Mouse (Mus musculus) lung, embryonic 16.5 days (tissue): ENCODE data around the gene Unc5c. TPM values are rescaled to one million over a fixed set of nuclear protein-coding genes. Genes with fewer than 3 reads are reported as not detected.

Experiments
- ATAC-seq: fragments of 200-750 bp; cut with Nextera tagmentation; 2 replicates; pipeline ENCODE4 v1.8.0; 2017; ENCODE audit warnings: low read depth, mild to moderate bottlenecking, moderate library complexity
- H3K27ac ChIP-seq: fragments of 300-500 bp; sonication (generic); 2 replicates; pipeline ENCODE4 v1.5.1; 2014; ENCODE audit warnings: mild to moderate bottlenecking, control low read depth, low read length
- H3K27me3 ChIP-seq: fragments of 300-500 bp; sonication (generic); 2 replicates; pipeline ENCODE4 v1.6.1; 2014; ENCODE audit warnings: low read depth, low read length, mixed read lengths; ENCODE audit not compliant: control insufficient read depth, insufficient read depth
- H3K36me3 ChIP-seq: fragments of 300-500 bp; sonication (generic); 2 replicates; pipeline ENCODE4 v1.6.1; 2014; ENCODE audit warnings: low read length; ENCODE audit not compliant: control insufficient read depth, insufficient read depth
- H3K4me1 ChIP-seq: fragments of 300-500 bp; sonication (generic); replicated peaks from 2 replicates; pipeline ENCODE4 v1.6.1; 2014; ENCODE audit warnings: low read length, mixed read lengths; ENCODE audit not compliant: control insufficient read depth, insufficient read depth
- H3K4me2 ChIP-seq: fragments of 300-500 bp; sonication (generic); 2 replicates; pipeline ENCODE4 v1.6.1; 2014; ENCODE audit warnings: low read depth, low read length, control low read depth
- H3K4me3 ChIP-seq: fragments of 300-500 bp; sonication (generic); 2 replicates; pipeline ENCODE4 v1.5.1; 2014; ENCODE audit warnings: mild to moderate bottlenecking, low read length, control low read depth
- H3K9ac ChIP-seq: fragments of 300-500 bp; sonication (generic); 2 replicates; pipeline ENCODE4 v1.6.1; 2014; ENCODE audit warnings: low read length, control low read depth
- H3K9me3 ChIP-seq: fragments of 300-500 bp; sonication (generic); 2 replicates; pipeline ENCODE4 v1.6.1; 2016; ENCODE audit warnings: low read length; ENCODE audit not compliant: control insufficient read depth
- WGBS: fragments of 180-500 bp; shearing (Covaris S2); extraction: QIAGEN DNeasy Blood & Tissue Kit; methylation state at CpG from one replicate; pipeline ENCODE4 v1.1.7; 2014; 5-methylcytosine and 5-hydroxymethylcytosine counted together
- polyA plus RNA-seq: library from polyadenylated mRNA; unstranded; fragments of >200 nt; fragmentation: Nextera tagmentation; extraction: Ambion mirVana; gene quantifications from 2 replicates; pipeline ENCODE4 v1.2.1, GENCODE M21; 2015

Gene Unc5c
- polyA plus RNA-seq, 1 experiment from 2014 or later = 16.6 TPM

GRCm38 (mm10) chr3:141819331-141819941 lies 354.4 kb downstream of the Unc5c start:
- H3K27me3 ChIP-seq = no peaks in the 10 kb centered on the region
- no peak overlapping the region for H3K4me2 ChIP-seq
- H3K27ac ChIP-seq = no peak overlapping the region
- H3K9ac ChIP-seq = no peak overlapping the region
- no peaks in the 10 kb centered on the region for H3K9me3 ChIP-seq
- 30% methylated on average over 13 of the region's 13 CpGs for WGBS
- no peaks in the 10 kb centered on the region for H3K4me1 ChIP-seq
- H3K36me3 ChIP-seq = no peaks in the 10 kb centered on the region
- no peak overlapping the region for H3K4me3 ChIP-seq
- no peak for ATAC-seq

GRCm38 (mm10) chr3:141828301-141828700 lies 363.3 kb downstream of the Unc5c start:
- Histone ChIP-seq H3K27ac (no peak overlapping the region), H3K36me3 (0 out of 2 replicates have a peak, but pooled peaks cover 2% of the 10 kb centered on the region), H3K4me1 (no peaks in the 10 kb centered on the region), H3K4me2 (no peak overlapping the region), H3K27me3 (no peaks in the 10 kb centered on the region), H3K4me3 (no peak overlapping the region), H3K9ac (no peak overlapping the region), H3K9me3 (no peaks in the 10 kb centered on the region)
- ATAC-seq = no peak
- 88% methylated on average over 5 of the region's 5 CpGs for WGBS

GRCm38 (mm10) chr3:141831135-141831534 lies 366.1 kb downstream of the Unc5c start:
- Histone ChIP-seq H3K9ac (no peak overlapping the region), H3K27me3 (no peaks in the 10 kb centered on the region), H3K36me3 (0 out of 2 replicates have a peak, but pooled peaks cover 2% of the 10 kb centered on the region), H3K9me3 (no peaks in the 10 kb centered on the region), H3K27ac (no peak overlapping the region), H3K4me1 (no peaks in the 10 kb centered on the region), H3K4me3 (no peak overlapping the region), H3K4me2 (no peak overlapping the region)
- WGBS = 20% methylated on average over 3 of the region's 3 CpGs
- no peak for ATAC-seq

- Histone ChIP-seq H3K4me3 (no peak overlapping the region), H3K36me3 (no peaks in the 10 kb centered on the region), H3K4me1 (no peaks in the 10 kb centered on the region), H3K27me3 (no peaks in the 10 kb centered on the region), H3K27ac (no peak overlapping the region), H3K9ac (no peak overlapping the region), H3K4me2 (no peak overlapping the region), H3K9me3 (no peaks in the 10 kb centered on the region)
- peak; percentile 38; the same call in 1 of the 2 replicates for ATAC-seq
- WGBS = 37% methylated on average over 7 of the region's 7 CpGs
Measured at GRCm38 (mm10) chr3:141838864-141839263, 373.8 kb downstream of the Unc5c start.

GRCm38 (mm10) chr3:141849206-141849605 lies 384.2 kb downstream of the Unc5c start:
- no peaks in the 10 kb centered on the region for H3K9me3 ChIP-seq
- no peaks in the 10 kb centered on the region for H3K4me1 ChIP-seq
- no peak overlapping the region for H3K4me3 ChIP-seq
- H3K27me3 ChIP-seq = no peaks in the 10 kb centered on the region
- no peak overlapping the region for H3K9ac ChIP-seq
- ATAC-seq = no peak
- H3K4me2 ChIP-seq = no peak overlapping the region
- WGBS = 72% methylated on average over 1 of the region's 1 CpGs
- H3K27ac ChIP-seq = no peak overlapping the region
- H3K36me3 ChIP-seq = no peaks in the 10 kb centered on the region

DNA sequence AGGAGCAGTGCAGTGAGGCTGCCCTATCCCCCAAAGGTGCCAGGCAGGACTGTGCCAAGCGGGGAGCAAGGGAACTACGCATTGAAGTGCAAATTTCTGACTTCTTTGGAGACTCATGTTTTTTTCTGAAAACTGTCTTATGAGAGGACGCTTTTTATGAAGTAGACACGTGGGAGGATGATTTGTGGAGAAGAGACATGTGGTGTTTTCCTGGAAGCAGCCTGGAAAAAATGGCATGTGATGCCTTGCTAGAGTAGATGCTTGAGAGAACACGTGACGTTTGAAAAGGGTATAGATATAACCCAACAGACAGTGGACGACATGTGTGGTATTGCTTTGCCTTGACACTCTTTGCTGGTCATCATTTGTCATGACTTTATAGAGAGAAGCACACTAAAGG lies 385.1 kb downstream of the Unc5c start:
- Histone ChIP-seq H3K4me3 (no peak overlapping the region), H3K27ac (no peak overlapping the region), H3K9ac (no peak overlapping the region), H3K9me3 (no peaks in the 10 kb centered on the region), H3K4me2 (no peak overlapping the region), H3K4me1 (no peaks in the 10 kb centered on the region), H3K36me3 (no peaks in the 10 kb centered on the region), H3K27me3 (no peaks in the 10 kb centered on the region)
- ATAC-seq = no peak
- WGBS = 76% methylated on average over 7 of the region's 7 CpGs

GRCm38 (mm10) chr3:141854339-141854738 lies 389.3 kb downstream of the Unc5c start:
- H3K36me3 ChIP-seq = no peaks in the 10 kb centered on the region
- no peaks in the 10 kb centered on the region for H3K9me3 ChIP-seq
- H3K4me2 ChIP-seq = no peak overlapping the region
- no peak overlapping the region for H3K9ac ChIP-seq
- H3K27ac ChIP-seq = no peak overlapping the region
- 81% methylated on average over 4 of the region's 4 CpGs for WGBS
- no peaks in the 10 kb centered on the region for H3K4me1 ChIP-seq
- no peaks in the 10 kb centered on the region for H3K27me3 ChIP-seq
- no peak overlapping the region for H3K4me3 ChIP-seq
- ATAC-seq = no peak

- H3K27ac ChIP-seq = no peak overlapping the region
- no peak for ATAC-seq
- no peak overlapping the region for H3K9ac ChIP-seq
- no peak overlapping the region for H3K4me3 ChIP-seq
- WGBS = 71% methylated on average over 8 of the region's 8 CpGs
- H3K4me1 ChIP-seq = no peaks in the 10 kb centered on the region
- H3K9me3 ChIP-seq = no peaks in the 10 kb centered on the region
- H3K4me2 ChIP-seq = no peak overlapping the region
- H3K36me3 ChIP-seq = no peaks in the 10 kb centered on the region
- no peaks in the 10 kb centered on the region for H3K27me3 ChIP-seq
Measured at GRCm38 (mm10) chr3:141857123-141857522, 392.1 kb downstream of the Unc5c start.

GRCm38 (mm10) chr3:141862816-141863461 lies 397.9 kb downstream of the Unc5c start:
- Histone ChIP-seq H3K9ac (no peak overlapping the region), H3K4me2 (peak overlapping the region; percentile 39; the same call in 1 of the 2 replicates), H3K4me1 (no peaks in the 10 kb centered on the region), H3K9me3 (no peaks in the 10 kb centered on the region), H3K27me3 (no peaks in the 10 kb centered on the region), H3K36me3 (no peaks in the 10 kb centered on the region), H3K4me3 (no peak overlapping the region), H3K27ac (no peak overlapping the region)
- peak; percentile 83 for ATAC-seq
- WGBS = 17% methylated on average over 13 of the region's 13 CpGs
